Mouse (Mus musculus): ENCODE data around the gene Nhsl1.

Nhsl1 gene

GRCm38 (mm10) chr10:18341444-18342196 is 22.8 kb downstream of the Nhsl1 start:
- no peak for DNase-seq (ENCODE audit: low read depth, low spot score)

GRCm38 (mm10) chr10:18347231-18347630 is 28.4 kb downstream of the Nhsl1 start:
- no peak for DNase-seq (ENCODE audit: low read depth, low spot score)

GRCm38 (mm10) chr10:18350781-18351180 is 32.0 kb downstream of the Nhsl1 start:
- no peak for DNase-seq (ENCODE audit: low read depth, low spot score)

DNA sequence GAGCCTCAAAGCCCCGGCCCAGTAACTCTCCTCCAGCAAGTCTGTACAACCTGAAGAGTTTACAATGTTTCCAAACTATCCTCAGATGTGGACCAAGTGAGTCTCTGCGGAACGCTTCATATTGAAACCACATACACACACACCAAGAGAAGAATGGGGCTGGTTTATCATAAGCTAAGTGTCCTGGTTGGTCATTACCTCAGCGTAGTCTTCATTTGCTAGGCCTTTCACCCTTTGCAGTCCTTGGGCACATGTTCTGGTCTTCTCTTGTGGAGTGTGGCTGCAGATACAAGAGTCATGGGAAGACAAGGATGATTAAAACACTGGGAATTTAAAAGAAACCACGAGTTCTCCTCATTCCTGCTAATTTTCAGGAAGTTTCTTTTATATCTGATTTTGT is 34.2 kb downstream of the Nhsl1 start:
- no peak for DNase-seq (ENCODE audit: low read depth, low spot score)

- no peak for DNase-seq (ENCODE audit: low read depth, low spot score)
Measured at GRCm38 (mm10) chr10:18354103-18354502, 35.3 kb downstream of the Nhsl1 start.

DNA sequence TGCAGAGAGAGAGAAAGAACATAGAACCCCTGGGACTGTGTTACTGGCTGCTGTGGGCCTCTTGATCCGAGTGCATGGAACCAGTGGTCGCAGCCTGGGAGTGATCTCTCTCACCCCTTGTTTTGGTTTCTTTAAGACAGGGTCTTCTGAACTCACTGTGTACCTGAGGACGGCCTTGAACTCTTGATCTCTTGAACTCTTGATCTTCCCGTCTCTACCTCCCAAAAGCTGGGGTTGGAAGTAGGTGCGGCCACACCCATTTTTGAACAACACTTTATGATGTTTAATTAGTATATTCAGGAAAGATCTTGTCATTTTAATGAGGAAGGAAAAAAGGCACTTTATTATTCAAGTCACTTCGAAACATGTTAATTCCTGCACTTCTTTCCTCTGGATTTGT is 37.7 kb downstream of the Nhsl1 start:
- DNase-seq (ENCODE audit: low read depth, low spot score): no peak

- no peak for DNase-seq (ENCODE audit: low read depth, low spot score)
Measured at GRCm38 (mm10) chr10:18357212-18357611, 38.4 kb downstream of the Nhsl1 start.

GRCm38 (mm10) chr10:18358461-18358860 is 39.7 kb downstream of the Nhsl1 start:
- DNase-seq (ENCODE audit: low read depth, low spot score): no peak

GRCm38 (mm10) chr10:18360175-18360574 is 41.4 kb downstream of the Nhsl1 start:
- DNase-seq (ENCODE audit: low read depth, low spot score): no peak

DNA sequence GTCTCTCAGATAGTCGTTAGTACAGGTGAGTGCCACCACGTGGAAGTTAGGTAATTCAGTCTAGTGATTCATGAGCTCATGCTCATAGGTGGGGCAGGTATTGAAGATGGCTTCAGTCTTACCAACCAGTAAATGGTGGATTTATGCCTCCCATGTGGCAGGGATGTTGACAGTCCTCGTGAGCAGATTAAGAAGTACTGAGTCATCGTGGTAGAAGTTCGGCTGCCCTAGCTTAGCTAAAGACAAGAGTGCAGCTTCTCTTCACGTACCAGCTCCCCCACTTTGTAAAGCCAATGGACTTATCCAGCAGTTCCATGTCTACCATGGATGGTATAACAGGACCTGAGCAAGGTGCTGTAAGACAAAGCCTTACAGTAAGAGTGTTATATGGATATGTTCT is 46.6 kb downstream of the Nhsl1 start:
- no peak for DNase-seq (ENCODE audit: low read depth, low spot score)

GRCm38 (mm10) chr10:18366697-18367096 is 47.9 kb downstream of the Nhsl1 start:
- DNase-seq (ENCODE audit: low read depth, low spot score): no peak

GRCm38 (mm10) chr10:18368111-18368510 is 49.3 kb downstream of the Nhsl1 start:
- DNase-seq (ENCODE audit: low read depth, low spot score): no peak

DNA sequence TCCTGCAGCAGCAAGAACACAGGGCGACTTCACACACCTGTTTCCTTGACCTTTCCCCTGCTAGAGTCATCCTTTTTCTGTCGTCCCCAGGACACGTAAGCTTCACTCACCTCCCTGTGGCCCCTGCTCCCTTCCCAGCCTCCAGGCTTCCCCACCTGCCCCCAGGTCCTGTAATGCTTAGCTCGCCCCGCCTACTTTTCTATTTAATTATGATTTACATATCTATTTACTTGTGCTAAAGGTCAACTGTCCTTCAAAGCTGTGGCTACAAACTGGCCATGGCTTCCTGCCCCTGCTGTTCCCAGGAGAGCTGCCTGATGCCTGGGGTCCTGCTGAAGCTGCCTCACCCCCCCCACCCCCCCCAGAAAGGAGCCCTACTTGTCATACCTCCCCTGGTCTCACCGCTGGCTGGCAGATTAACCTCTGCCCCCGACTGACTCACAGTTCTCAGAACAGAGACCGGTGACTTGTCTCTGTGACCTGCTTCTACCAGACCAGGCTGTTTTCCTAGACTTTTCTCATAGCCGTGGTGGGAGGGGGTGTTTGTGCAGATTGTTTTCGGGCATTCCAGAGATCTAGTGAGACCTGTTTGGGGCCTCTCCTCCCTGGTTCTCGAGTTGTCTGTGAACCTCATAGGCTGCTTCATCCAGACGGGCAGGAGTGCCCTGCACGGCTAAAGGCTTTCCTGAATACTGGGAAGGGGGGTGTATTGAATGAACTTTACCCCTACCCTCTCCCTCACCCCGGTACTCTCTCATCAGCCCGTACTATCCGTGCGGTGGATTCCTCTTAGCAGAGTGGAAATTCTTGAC is 51.9 kb downstream of the Nhsl1 start:
- no peak for DNase-seq (ENCODE audit: low read depth, low spot score)

GRCm38 (mm10) chr10:18371866-18372265 is 53.1 kb downstream of the Nhsl1 start:
- DNase-seq (ENCODE audit: low read depth, low spot score): no peak

DNA sequence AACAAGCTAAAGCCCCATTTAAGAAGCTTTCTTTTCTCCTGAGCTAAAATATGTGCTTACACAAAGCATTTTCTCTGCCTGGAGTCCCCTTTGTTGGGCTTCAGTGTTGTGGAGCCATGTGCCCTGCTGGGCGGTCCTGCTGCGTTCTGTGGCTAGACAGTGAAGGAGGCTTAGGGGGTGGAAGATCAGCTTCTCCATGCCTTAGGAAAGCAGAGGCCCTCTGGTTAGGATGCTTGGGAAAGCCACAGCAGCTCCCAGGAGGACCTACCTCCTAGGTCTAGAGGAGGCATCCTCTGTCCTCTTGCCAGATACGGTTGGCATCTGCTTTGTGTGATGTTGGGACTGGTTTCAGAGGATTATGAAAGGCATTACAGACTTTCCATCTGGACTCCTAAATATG is 56.5 kb downstream of the Nhsl1 start:
- DNase-seq (ENCODE audit: low read depth, low spot score): no peak

DNA sequence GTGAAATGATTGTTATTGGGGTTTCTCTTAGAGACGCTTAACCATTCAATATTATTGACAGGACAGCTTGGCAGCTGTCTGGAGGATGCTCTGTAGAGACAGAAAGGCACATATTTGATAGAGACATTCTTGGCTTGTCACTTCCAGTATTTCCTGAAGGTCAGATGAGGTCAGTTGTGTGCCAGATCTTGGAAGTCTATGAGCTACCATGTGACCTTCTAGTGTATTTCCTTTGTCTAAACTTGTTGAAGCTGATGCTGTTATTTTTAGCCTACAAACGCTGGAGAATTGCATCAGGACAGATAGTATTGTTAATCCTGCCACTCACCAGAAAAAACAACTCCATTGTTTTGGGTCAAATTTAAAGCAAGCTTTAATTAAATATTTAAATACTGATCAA is 66.0 kb downstream of the Nhsl1 start:
- no peak for DNase-seq (ENCODE audit: low read depth, low spot score)

DNA sequence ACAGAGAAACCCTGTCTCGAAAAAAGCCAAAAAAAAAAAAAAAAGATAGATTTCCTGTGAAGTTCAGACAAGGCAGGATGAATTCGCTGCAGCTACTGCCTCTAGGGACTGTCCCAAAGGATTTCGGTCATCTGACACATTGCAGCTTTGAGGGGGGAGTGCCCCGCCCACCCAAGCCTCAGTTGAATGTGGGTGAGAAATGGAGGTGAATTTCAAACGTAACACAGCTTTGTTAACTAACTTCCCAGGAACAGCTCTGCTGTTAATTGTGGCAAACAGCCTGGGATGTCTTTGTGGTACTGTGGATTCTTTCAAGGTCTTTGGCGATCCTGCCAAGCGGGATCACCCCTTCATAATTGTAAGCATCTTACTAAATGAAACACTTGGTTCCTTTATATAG is 67.4 kb downstream of the Nhsl1 start:
- DNase-seq (ENCODE audit: low read depth, low spot score): no peak

- peak; percentile 63 for DNase-seq (ENCODE audit: low read depth, low spot score)
Measured at GRCm38 (mm10) chr10:18388784-18389575, 70.2 kb downstream of the Nhsl1 start.

DNA sequence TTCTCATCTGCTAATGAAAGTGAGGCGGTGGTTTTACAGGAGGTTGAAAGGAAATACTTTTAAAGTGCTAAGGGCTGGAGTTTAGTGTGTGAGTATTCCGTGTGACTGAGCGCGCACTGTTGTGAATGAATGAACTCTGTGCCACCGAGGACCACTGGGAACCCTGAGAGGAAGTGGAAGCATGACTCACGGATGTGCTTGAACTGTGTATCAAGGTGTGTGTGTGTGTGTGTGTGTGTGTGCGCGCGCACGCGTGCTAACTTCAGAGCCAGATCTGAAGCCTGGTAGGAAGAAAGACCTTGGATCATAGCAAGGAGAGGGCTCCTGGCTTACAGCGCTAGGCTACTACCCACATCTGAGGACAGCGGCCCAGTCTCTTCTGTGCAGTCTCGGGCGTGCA is 71.2 kb downstream of the Nhsl1 start:
- no peak for DNase-seq (ENCODE audit: low read depth, low spot score)

DNA sequence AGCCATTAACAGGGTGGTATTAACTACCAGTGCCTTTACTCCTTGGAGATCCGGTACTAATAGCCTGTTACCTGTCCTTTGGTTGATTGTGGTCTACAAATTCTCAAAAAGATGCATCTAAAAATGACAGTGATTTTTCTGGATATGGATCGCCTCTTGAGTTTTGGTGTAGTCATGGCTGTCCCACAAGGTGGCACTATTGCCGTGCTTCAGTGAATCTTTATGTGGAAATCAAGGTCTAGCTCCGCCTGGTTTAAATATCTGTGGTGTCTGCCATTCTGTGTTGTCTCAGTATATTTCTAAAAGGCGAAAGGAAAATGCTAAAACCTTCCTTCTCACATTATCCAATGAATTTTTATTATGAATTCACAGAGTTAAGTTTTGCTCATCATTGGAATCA is 72.8 kb downstream of the Nhsl1 start:
- no peak for DNase-seq (ENCODE audit: low read depth, low spot score)

DNA sequence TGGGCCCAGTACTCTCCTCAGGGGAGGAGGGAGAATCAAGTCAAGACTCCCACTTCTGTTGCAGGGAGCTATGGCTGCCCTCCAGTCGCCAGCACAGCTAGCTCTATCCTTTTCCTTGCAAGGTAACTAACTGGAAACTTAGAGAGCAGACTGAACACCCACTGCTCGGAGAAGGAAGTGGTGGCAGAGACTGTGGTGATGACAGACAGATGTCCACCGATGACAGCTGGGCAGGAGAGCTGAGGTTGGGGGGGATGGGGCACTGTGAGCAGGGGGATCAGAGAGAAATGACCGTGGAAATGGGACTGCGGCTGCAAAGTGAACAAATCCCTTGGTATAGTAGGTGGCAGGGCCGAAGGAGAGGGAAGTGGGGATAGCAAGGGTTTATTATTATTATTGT is 73.5 kb downstream of the Nhsl1 start:
- DNase-seq (ENCODE audit: low read depth, low spot score): no peak

GRCm38 (mm10) chr10:18393740-18394139 is 75.0 kb downstream of the Nhsl1 start:
- no peak for DNase-seq (ENCODE audit: low read depth, low spot score)
